Mouse (Mus musculus) erythroid progenitor cell, adult 5-6 weeks (primary cell): ENCODE data around the gene St6galnac4. TPM values are rescaled to one million over a fixed set of nuclear protein-coding genes. Genes with fewer than 3 reads are reported as not detected.

Experiments used
- ATAC-seq: replicated peaks from 2 replicates; pipeline ENCODE4 v1.8.0; 2016; ENCODE audit warnings: moderate number of reproducible peaks, mild to moderate bottlenecking, moderate TSS enrichment, inconsistent platforms; ENCODE audit not compliant: poor library complexity, low FRiP score, severe bottlenecking
- total RNA-seq, 2 experiments: library from RNA; stranded (forward) in 1 of 2; stranded (reverse) in 1 of 2; fragments of 150-400 nt in 1 of 2; fragments of 186-747, 209-891 nt in 1 of 2; gene quantifications; 2 replicates each; pipeline versions ENCODE4 v1.2.3 to v1.2.4; 2015 to 2017; ENCODE audit warnings: low replicate concordance in 2 of 2

Gene St6galnac4
- total RNA-seq, 2 experiments from 2014 or later, result 2.3 to 3.8 TPM

GRCm38 (mm10) chr2:32568941-32569340 is 18.0 kb upstream of the St6galnac4 start:
- ATAC-seq, result no peak

- ATAC-seq, result peak; percentile 87
Measured at GRCm38 (mm10) chr2:32570698-32571494, 16.0 kb upstream of the St6galnac4 start, which contains the start of gene Dpm2. Gene Dpm2 (plus strand): TSS chr2:32570858.

GRCm38 (mm10) chr2:32572196-32572595 is 14.7 kb upstream of the St6galnac4 start:
- ATAC-seq, result no peak

- no peak for ATAC-seq
Measured at GRCm38 (mm10) chr2:32574497-32574896, 12.4 kb upstream of the St6galnac4 start, which contains the start of gene Pip5kl1. Gene Pip5kl1 (plus strand): TSS chr2:32574797.

- no peak for ATAC-seq
Measured at GRCm38 (mm10) chr2:32574901-32575585, 11.9 kb upstream of the St6galnac4 start.

- 0 out of 2 replicates have a peak, but pooled peaks have one; percentile 28 for ATAC-seq
Measured at GRCm38 (mm10) chr2:32575586-32576160, 11.2 kb upstream of the St6galnac4 start, which contains the start of gene 9430097D07Rik. Gene 9430097D07Rik (minus strand): TSS chr2:32575684.

GRCm38 (mm10) chr2:32576532-32576931 is 10.4 kb upstream of the St6galnac4 start:
- ATAC-seq, result no peak

- ATAC-seq, result no peak
Measured at GRCm38 (mm10) chr2:32578146-32579046, 8.5 kb upstream of the St6galnac4 start.

GRCm38 (mm10) chr2:32581450-32582095 is 5.3 kb upstream of the St6galnac4 start:
- ATAC-seq, result no peak

GRCm38 (mm10) chr2:32582830-32583799 is 3.8 kb upstream of the St6galnac4 start:
- ATAC-seq, result peak; percentile 79

GRCm38 (mm10) chr2:32585149-32585714 is 1.7 kb upstream of the St6galnac4 start:
- no peak for ATAC-seq

GRCm38 (mm10) chr2:32587731-32588321 is 931 bp downstream of the St6galnac4 start:
- no peak for ATAC-seq

GRCm38 (mm10) chr2:32589213-32589795 is 2.4 kb downstream of the St6galnac4 start:
- ATAC-seq, result no peak

- ATAC-seq, result no peak
Measured at GRCm38 (mm10) chr2:32590224-32590623, 3.3 kb downstream of the St6galnac4 start.

GRCm38 (mm10) chr2:32591249-32591648 is 4.4 kb downstream of the St6galnac4 start:
- no peak for ATAC-seq

GRCm38 (mm10) chr2:32596725-32597124 is 9.8 kb downstream of the St6galnac4 start:
- no peak for ATAC-seq

- no peak for ATAC-seq
Measured at GRCm38 (mm10) chr2:32597248-32597647, 10.4 kb downstream of the St6galnac4 start.
